In the genomic region with DNA sequence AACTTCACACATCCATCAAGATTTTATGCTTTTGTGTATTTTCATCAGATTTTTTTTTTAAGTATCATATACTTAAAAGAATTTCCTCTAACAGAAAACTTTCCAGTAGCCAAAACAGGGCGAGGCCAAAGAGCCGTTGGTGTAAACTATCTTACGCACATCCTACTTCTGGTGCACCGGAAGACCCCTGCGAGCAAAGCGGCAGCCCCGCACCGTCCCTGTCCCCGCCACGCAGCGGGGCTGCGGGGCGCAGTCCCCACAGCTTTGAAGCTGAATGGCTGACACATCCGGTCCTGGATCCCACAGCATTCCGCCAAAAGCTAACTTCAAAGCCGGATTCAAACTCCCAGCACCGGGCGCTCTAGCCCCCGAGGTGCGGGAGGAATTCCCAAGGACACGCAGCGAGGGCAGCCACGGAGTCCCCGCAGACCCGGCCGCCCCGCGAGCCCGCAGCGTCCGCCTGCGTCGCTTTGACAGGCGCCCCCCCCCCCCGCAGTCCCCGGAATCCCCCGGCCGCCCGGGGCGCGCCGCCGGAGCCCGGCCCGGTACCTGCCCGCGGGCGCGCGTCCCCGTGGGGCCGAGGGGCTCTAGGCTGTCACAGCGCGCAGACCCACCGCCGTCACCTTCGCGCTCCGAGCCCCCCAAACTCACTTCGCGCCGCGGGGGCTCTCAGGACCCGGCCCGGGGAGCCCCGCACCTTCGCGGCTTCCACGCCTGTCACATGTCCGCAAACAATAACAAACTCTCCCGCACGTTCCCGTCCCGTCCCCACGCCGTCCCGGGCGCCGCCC, we compare ENCODE assay signal across 8 mouse cellular contexts. TPM values are rescaled to one million over a fixed set of nuclear protein-coding genes. Genes with fewer than 3 reads are reported as not detected.
DNase-seq lines count a peak whose midpoint lies in the region; ATAC-seq and TF ChIP-seq lines count a peak whose summit lies in the region.

No protein-coding gene starts in this region.

- H3K4me1 ChIP-seq in heart, postnatal 0 days (ENCODE audit: control insufficient read depth, insufficient read depth) = peaks cover 28% of the 10 kb centered on the region
- peaks cover 56% of the 10 kb centered on the region for H3K4me1 ChIP-seq in liver, embryonic 13.5 days (replicated peaks)
- H3K4me1 ChIP-seq in neural tube, embryonic 14.5 days (ENCODE audit: control insufficient read depth, insufficient read depth, low read length) = peaks cover 3% of the 10 kb centered on the region; the same call in 1 of the 2 replicates

- H3K4me3 ChIP-seq in heart, postnatal 0 days (ENCODE audit: low read depth, low read length) = peak overlapping the region; percentile 96
- peak overlapping the region; percentile 98 for H3K4me3 ChIP-seq in liver, embryonic 13.5 days (replicated peaks)
- peak overlapping the region; percentile 88 for H3K4me3 ChIP-seq in neural tube, embryonic 14.5 days (ENCODE audit: low read depth, low read length)

- no peaks in the 10 kb centered on the region for H3K36me3 ChIP-seq in heart, postnatal 0 days (replicated peaks; ENCODE audit: control insufficient read depth, insufficient read depth, low read length)
- H3K36me3 ChIP-seq in liver, embryonic 13.5 days = no peaks in the 10 kb centered on the region
- H3K36me3 ChIP-seq in neural tube, embryonic 14.5 days (ENCODE audit: control insufficient read depth, insufficient read depth, low read length) = no peaks in the 10 kb centered on the region

- peak overlapping the region; percentile 93 for H3K4me2 ChIP-seq in heart, postnatal 0 days (ENCODE audit: low read depth, low read length)
- peak overlapping the region; percentile 98 for H3K4me2 ChIP-seq in liver, embryonic 13.5 days
- peak overlapping the region; percentile 73 for H3K4me2 ChIP-seq in neural tube, embryonic 14.5 days (ENCODE audit: low read depth, low read length)

- peak overlapping the region; percentile 99 for H3K27ac ChIP-seq in heart, postnatal 0 days (ENCODE audit: low read depth)
- peak overlapping the region; percentile 93 for H3K27ac ChIP-seq in liver, embryonic 13.5 days
- peak overlapping the region; percentile 98 for H3K27ac ChIP-seq in neural tube, embryonic 14.5 days (ENCODE audit: low read depth, low read length)

- no peaks in the 10 kb centered on the region for H3K9me3 ChIP-seq in heart, postnatal 0 days (replicated peaks; ENCODE audit: control insufficient read depth, low read length)
- no peaks in the 10 kb centered on the region for H3K9me3 ChIP-seq in liver, embryonic 13.5 days (replicated peaks)
- H3K9me3 ChIP-seq in neural tube, embryonic 14.5 days (ENCODE audit: control insufficient read depth, low read length) = no peaks in the 10 kb centered on the region

- TF ChIP-seq CTCF in heart, postnatal 0 days (IDR thresholded peaks at IDR 0.05; ENCODE audit: low read depth) = no peak

- TF ChIP-seq EP300 in heart, postnatal 0 days (IDR thresholded peaks at IDR 0.05; ENCODE audit: low read depth) = no peak

- peak overlapping the region; percentile 99 for H3K9ac ChIP-seq in heart, postnatal 0 days (replicated peaks; ENCODE audit: low read depth, low read length)
- H3K9ac ChIP-seq in liver, embryonic 13.5 days = peak overlapping the region; percentile 98
- H3K9ac ChIP-seq in neural tube, embryonic 14.5 days (replicated peaks; ENCODE audit: low read depth, low read length) = peak overlapping the region; percentile 91

- WGBS in heart, postnatal 0 days = under 1% methylated on average over 45 of the region's 79 CpGs
- under 1% methylated on average over 71 of the region's 79 CpGs for WGBS in liver, embryonic 13.5 days (ENCODE audit: insufficient replicate concordance)
- WGBS in neural tube, embryonic 14.5 days = under 1% methylated on average over 39 of the region's 79 CpGs

- peak; percentile 49 for ATAC-seq in common myeloid progenitor, adult 5-6 weeks (replicated peaks; ENCODE audit: low read depth, poor library complexity, severe bottlenecking)
- ATAC-seq in heart, postnatal 0 days (ENCODE audit: insufficient read depth, low read depth) = peak; percentile 30
- ATAC-seq in liver, embryonic 13.5 days (ENCODE audit: low read depth) = peak; percentile 25
- ATAC-seq in neural tube, embryonic 14.5 days (ENCODE audit: low read depth) = peak; percentile 20

- no peaks in the 10 kb centered on the region for H3K27me3 ChIP-seq in heart, postnatal 0 days (ENCODE audit: control insufficient read depth, insufficient read depth, low read length)
- H3K27me3 ChIP-seq in liver, embryonic 13.5 days = peaks cover 18% of the 10 kb centered on the region; the same call in 1 of the 2 replicates
- no peaks in the 10 kb centered on the region for H3K27me3 ChIP-seq in neural tube, embryonic 14.5 days (ENCODE audit: control insufficient read depth, insufficient read depth, low read length)

- DNase-seq in ovary, postnatal 36 days (ENCODE audit: low spot score) = peak; percentile 43
- no peak for DNase-seq in ovary, adult 18-20 months (ENCODE audit: low spot score)
- DNase-seq in heart, postnatal 0 days (ENCODE audit: low spot score) = no peak
- no peak for DNase-seq in liver, embryonic 13.5 days
- no peak for DNase-seq in frontal cortex, postnatal 10 days (ENCODE audit: low spot score in 2 of 2)
- no peak for DNase-seq in left cerebral cortex, adult 9 months (ENCODE audit: low spot score in 2 of 2)

RNA-seq across cellular contexts. Expression of gene Map3k1, which starts 1.0 kb away (rescaled TPM):
- total RNA-seq in common myeloid progenitor, adult 5-6 weeks (2017) = 36.1 and 38.5 TPM in 2 replicates
- total RNA-seq in heart, postnatal 0 days (2014; rRNA removed; ENCODE audit: low replicate concordance) = 9.7 and 18.4 TPM in 2 replicates
- polyA plus RNA-seq in heart, postnatal 0 days (2015; fragmentation: Nextera tagmentation; extraction: Ambion mirVana) = 8.8 and 9.7 TPM in 2 replicates
- polyA plus RNA-seq in liver, embryonic 13.5 days (2015; fragmentation: Nextera tagmentation; extraction: Ambion mirVana) = 11.1 and 14.5 TPM in 2 replicates
- 14.8 and 16.4 TPM in 2 replicates for polyA plus RNA-seq in neural tube, embryonic 14.5 days (2014; fragmentation: Nextera tagmentation; extraction: Ambion mirVana)
